Mouse (Mus musculus): Measurements from ENCODE around the gene Bud23. TPM values are rescaled to one million over a fixed set of nuclear protein-coding genes. Genes with fewer than 3 reads are reported as not detected.

Bud23 gene
- polyA plus RNA-seq, 1 experiment, result 47.5 TPM

DNA sequence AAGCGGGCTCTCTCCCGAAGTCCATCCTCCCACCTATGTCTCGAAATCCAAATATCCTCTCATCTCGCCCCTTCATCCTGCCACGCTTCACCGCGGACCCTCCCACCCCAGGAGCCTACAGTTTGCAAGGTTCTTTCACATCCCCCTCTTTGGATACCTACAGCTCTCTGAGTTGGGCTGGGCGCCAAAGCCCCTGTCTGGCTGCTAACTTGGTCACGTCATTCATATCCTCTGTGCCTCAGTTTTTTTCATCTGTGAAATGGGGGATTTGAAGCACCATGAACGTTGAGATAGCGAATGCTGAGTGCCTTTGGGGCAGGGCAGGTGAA lies 13.7 kb upstream of the Bud23 start:
- peaks cover 7% of the 10 kb centered on the region for H3K27me3 ChIP-seq (ENCODE audit: control insufficient read depth, insufficient read depth, low read length)
- 5% methylated on average over 11 of the region's 11 CpGs for WGBS
- H3K4me3 ChIP-seq (ENCODE audit: extremely low read depth, insufficient read depth, insufficient read length), result peak overlapping the region; percentile 53
- H3K27ac ChIP-seq (ENCODE audit: insufficient read depth, low read length), result no peak overlapping the region
- TF ChIP-seq POLR2A (IDR thresholded peaks at IDR 0.05; ENCODE audit: low read depth, low read length), result no peak
- no peak for TF ChIP-seq CTCF (IDR thresholded peaks at IDR 0.05; ENCODE audit: extremely low read depth, insufficient read depth, insufficient read length, insufficient replicate concordance)
- H3K4me1 ChIP-seq (ENCODE audit: control insufficient read depth, insufficient read depth, insufficient read length), result no peaks in the 10 kb centered on the region; the same call in 1 of the 2 replicates
- H3K36me3 ChIP-seq (ENCODE audit: control insufficient read depth, insufficient read depth, low read length), result no peaks in the 10 kb centered on the region
- DNase-seq (ENCODE audit: low read depth in 1 of 2, low spot score in 2 of 2), result no peak

DNA sequence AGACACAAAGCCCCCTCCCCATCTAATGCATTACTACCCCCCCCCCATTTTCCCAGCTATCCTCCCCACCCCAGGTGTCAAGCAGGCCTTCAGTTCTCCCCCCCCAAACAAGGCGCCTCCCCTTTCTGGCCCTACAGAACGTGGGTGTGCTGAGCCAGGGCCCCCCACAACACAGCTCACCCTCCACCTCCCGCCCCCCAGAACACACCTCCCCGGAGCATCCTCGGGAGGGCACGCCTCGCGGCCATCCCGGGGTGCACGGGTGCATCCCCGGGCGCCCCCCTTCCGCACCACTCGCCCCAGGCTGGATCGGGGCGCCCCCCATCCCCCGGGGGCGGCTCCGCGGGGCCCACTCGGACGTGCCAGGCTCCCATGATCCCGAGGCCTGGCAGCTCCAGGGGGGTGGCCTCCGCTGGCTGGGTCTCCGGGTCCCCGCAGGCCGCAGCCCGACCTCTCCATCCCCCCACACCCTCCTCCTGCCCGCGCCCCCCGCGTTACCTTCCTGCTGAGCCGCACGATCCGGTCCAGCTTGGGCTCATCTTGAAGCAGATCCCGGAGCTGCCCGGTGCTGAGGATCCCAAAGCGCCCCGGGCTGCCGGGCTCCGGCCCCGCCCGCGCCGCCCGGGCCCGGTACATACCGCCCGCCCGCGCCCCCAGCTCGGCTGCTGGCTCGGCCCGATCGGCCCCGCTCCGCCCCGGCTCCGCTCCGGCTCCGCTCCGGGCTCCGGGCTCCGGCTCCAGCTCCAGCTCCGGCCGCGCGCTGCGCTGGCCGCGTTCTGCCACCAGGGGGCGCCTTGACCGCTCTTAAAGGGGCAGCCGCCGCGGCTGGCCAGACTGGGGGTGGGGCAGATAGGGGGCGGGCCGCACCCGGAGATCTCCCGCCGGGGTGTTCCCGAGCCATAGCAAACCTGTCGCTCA lies 13.1 kb upstream of the Bud23 start, which contains the start of gene Vps37d:
TSS of gene Vps37d (minus strand) at position 703 of the 918 bp plus-strand sequence.
- Histone ChIP-seq H3K27me3 (ENCODE audit: control insufficient read depth, insufficient read depth, low read length) (peaks cover 7% of the 10 kb centered on the region), H3K4me1 (ENCODE audit: control insufficient read depth, insufficient read depth, insufficient read length) (no peaks in the 10 kb centered on the region; the same call in 1 of the 2 replicates), H3K36me3 (ENCODE audit: control insufficient read depth, insufficient read depth, low read length) (no peaks in the 10 kb centered on the region), H3K4me3 (ENCODE audit: extremely low read depth, insufficient read depth, insufficient read length) (peak within 1 kb of the TSS; percentile 59), H3K27ac (ENCODE audit: insufficient read depth, low read length) (no peak within 1 kb of the TSS)
- peak; percentile 48 to 85 for DNase-seq (ENCODE audit: low read depth in 1 of 2, low spot score in 2 of 2)
- 4% methylated on average over 59 of the region's 83 CpGs for WGBS
- no peak for TF ChIP-seq POLR2A (IDR thresholded peaks at IDR 0.05; ENCODE audit: low read depth, low read length)
- peak; percentile 90 for TF ChIP-seq CTCF (IDR thresholded peaks at IDR 0.05; ENCODE audit: extremely low read depth, insufficient read depth, insufficient read length, insufficient replicate concordance)

DNA sequence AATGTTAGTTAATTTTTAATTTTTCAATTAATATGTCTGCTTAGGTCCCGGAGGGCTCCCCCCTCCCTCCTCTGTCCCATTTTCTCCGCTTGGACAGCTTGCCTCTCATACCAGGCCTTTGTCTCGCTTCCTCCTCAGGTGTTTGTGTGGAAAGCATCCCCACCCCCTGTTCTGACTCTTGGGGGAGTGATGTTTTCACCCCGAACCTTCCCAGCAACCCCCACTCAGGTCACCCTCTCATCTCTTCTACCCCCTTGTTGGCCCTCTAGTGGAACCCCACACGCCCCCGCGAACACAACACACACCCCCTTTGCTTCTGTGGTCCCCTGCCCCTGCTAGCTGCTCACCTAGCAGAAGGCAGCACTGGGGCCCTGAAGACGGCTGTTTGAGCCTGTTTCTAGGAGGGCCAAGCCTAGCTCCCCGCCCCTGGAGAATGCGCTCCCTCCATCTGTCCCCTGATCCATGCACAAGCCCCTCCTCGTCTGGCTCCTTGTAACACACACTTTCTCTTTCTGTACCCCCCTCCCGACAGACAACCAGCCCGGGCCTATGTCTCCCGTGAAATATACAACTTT lies 12.3 kb upstream of the Bud23 start:
- DNase-seq (ENCODE audit: low read depth in 1 of 2, low spot score in 2 of 2), result no peak
- 55% methylated on average over 14 of the region's 14 CpGs for WGBS
- Histone ChIP-seq H3K4me3 (ENCODE audit: extremely low read depth, insufficient read depth, insufficient read length) (no peak overlapping the region), H3K27ac (ENCODE audit: insufficient read depth, low read length) (no peak overlapping the region), H3K27me3 (ENCODE audit: control insufficient read depth, insufficient read depth, low read length) (peaks cover 5% of the 10 kb centered on the region), H3K36me3 (ENCODE audit: control insufficient read depth, insufficient read depth, low read length) (no peaks in the 10 kb centered on the region), H3K4me1 (ENCODE audit: control insufficient read depth, insufficient read depth, insufficient read length) (no peaks in the 10 kb centered on the region; the same call in 1 of the 2 replicates)
- TF ChIP-seq POLR2A (IDR thresholded peaks at IDR 0.05; ENCODE audit: low read depth, low read length) (no peak), CTCF (IDR thresholded peaks at IDR 0.05; ENCODE audit: extremely low read depth, insufficient read depth, insufficient read length, insufficient replicate concordance) (no peak)

DNA sequence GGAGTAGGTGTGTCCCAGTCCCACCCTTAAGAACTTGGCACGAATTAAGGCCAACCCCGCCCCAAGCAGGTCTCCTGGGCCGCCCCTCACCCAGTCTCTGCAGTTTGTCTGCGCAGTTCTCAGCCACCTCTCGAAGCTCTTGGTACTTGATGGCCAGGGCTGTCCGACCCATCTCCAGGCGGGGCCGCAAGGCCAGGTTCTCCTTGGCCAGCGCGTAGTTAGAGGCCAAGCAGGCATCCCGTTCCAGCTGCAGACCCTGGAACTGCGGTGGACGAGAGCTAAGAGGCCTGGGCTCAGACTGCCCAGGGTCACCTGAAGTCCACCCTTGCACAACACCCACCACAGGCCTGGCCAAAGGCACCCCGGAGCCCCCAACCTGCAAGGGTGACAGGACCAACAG lies 11.6 kb upstream of the Bud23 start:
- no peak overlapping the region for H3K27ac ChIP-seq (ENCODE audit: insufficient read depth, low read length)
- TF ChIP-seq CTCF (IDR thresholded peaks at IDR 0.05; ENCODE audit: extremely low read depth, insufficient read depth, insufficient read length, insufficient replicate concordance), result no peak
- TF ChIP-seq POLR2A (IDR thresholded peaks at IDR 0.05; ENCODE audit: low read depth, low read length), result no peak
- H3K27me3 ChIP-seq (ENCODE audit: control insufficient read depth, insufficient read depth, low read length), result peaks cover 5% of the 10 kb centered on the region
- H3K36me3 ChIP-seq (ENCODE audit: control insufficient read depth, insufficient read depth, low read length), result no peaks in the 10 kb centered on the region
- H3K4me3 ChIP-seq (ENCODE audit: extremely low read depth, insufficient read depth, insufficient read length), result no peak overlapping the region
- no peaks in the 10 kb centered on the region; the same call in 1 of the 2 replicates for H3K4me1 ChIP-seq (ENCODE audit: control insufficient read depth, insufficient read depth, insufficient read length)
- WGBS, result 92% methylated on average over 14 of the region's 14 CpGs
- DNase-seq (ENCODE audit: low read depth in 1 of 2, low spot score in 2 of 2), result no peak

- TF ChIP-seq POLR2A (IDR thresholded peaks at IDR 0.05; ENCODE audit: low read depth, low read length) (no peak), CTCF (IDR thresholded peaks at IDR 0.05; ENCODE audit: extremely low read depth, insufficient read depth, insufficient read length, insufficient replicate concordance) (no peak)
- Histone ChIP-seq H3K27me3 (ENCODE audit: control insufficient read depth, insufficient read depth, low read length) (peaks cover 5% of the 10 kb centered on the region), H3K4me3 (ENCODE audit: extremely low read depth, insufficient read depth, insufficient read length) (no peak overlapping the region), H3K4me1 (ENCODE audit: control insufficient read depth, insufficient read depth, insufficient read length) (no peaks in the 10 kb centered on the region; the same call in 1 of the 2 replicates), H3K36me3 (ENCODE audit: control insufficient read depth, insufficient read depth, low read length) (no peaks in the 10 kb centered on the region), H3K27ac (ENCODE audit: insufficient read depth, low read length) (no peak overlapping the region)
- DNase-seq (ENCODE audit: low read depth in 1 of 2, low spot score in 2 of 2), result no peak
- 65% methylated on average over 4 of the region's 4 CpGs for WGBS
Observed at GRCm38 (mm10) chr5:135075655-135076054, 10.9 kb upstream of the Bud23 start.

GRCm38 (mm10) chr5:135073349-135074150 lies 8.8 kb upstream of the Bud23 start:
- Histone ChIP-seq H3K27ac (ENCODE audit: insufficient read depth, low read length) (no peak overlapping the region), H3K36me3 (ENCODE audit: control insufficient read depth, insufficient read depth, low read length) (no peaks in the 10 kb centered on the region), H3K4me3 (ENCODE audit: extremely low read depth, insufficient read depth, insufficient read length) (no peak overlapping the region), H3K27me3 (ENCODE audit: control insufficient read depth, insufficient read depth, low read length) (peaks cover 5% of the 10 kb centered on the region), H3K4me1 (ENCODE audit: control insufficient read depth, insufficient read depth, insufficient read length) (no peaks in the 10 kb centered on the region; the same call in 1 of the 2 replicates)
- WGBS, result 75% methylated on average over 25 of the region's 26 CpGs
- no peak for DNase-seq (ENCODE audit: low read depth in 1 of 2, low spot score in 2 of 2)
- no peak for TF ChIP-seq POLR2A (IDR thresholded peaks at IDR 0.05; ENCODE audit: low read depth, low read length)
- no peak for TF ChIP-seq CTCF (IDR thresholded peaks at IDR 0.05; ENCODE audit: extremely low read depth, insufficient read depth, insufficient read length, insufficient replicate concordance)
